Mouse (Mus musculus) retina, postnatal 7 days (tissue): ENCODE measurements around the gene Fam185a.

Source experiments
- DNase-seq: peaks from one replicate; pipeline ENCODE4 v3.0.0-alpha.2; 2012; ENCODE audit warnings: low read depth, low spot score

Gene Fam185a

GRCm38 (mm10) chr5:21426666-21427065 lies 1.9 kb downstream of the Fam185a start:
- no peak for DNase-seq

DNA sequence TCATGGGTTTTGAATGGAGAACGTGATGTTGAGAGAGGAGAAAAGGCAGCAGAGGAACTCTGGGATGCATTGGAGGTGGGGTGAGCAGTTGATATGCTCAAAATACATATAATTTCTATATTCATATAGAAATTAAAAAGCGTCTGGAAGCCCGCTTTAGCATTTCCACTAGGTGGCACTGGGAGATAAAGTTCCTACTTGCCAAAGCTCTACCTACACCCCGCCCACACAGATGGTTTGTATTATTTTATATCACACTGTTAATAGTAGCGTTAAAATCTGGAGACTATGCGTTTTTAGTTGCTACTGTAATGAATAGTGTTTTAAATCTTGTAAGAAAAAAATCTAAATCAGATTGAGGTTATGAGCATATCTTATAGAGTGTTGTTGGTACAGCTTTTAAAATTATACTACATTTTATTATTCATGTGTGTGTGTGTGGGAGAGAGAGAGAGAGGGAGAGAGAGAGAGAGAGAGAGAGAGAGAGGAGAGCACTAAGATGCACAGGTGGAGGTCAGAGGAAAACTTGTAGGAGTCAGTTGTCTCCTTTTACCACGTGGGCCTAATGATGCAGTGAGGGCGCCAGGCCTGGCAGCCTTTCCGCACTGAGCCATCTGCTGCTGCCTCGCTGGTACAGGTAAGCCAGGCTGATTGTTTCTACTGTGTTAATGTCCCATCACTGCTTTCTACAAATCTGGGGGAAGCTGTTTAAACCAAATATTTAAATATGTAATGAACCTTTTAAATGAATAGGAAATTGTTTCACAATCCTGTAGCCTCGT lies 9.6 kb downstream of the Fam185a start:
- DNase-seq: no peak

- DNase-seq: no peak
These were observed 11.8 kb downstream of the Fam185a start for GRCm38 (mm10) chr5:21436471-21436975.

DNA sequence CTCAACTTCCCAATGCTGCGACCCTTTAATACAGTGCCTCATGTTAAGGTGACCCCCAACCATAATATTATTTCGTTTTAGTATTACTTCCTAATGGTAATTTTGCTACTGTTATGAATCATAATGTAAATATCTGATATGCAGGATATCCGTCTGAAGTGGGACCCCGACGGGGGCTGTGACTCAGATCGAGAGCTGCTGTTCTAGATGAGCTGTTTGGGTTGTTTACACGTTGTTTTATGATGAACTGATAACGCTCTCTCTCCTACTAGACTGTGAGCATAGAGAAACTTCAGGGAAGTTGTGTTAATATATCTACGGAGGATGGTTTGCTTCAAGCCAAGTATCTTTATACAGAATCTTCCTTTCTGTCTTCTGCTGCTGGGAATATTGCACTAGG lies 13.7 kb downstream of the Fam185a start:
- DNase-seq: no peak

DNA sequence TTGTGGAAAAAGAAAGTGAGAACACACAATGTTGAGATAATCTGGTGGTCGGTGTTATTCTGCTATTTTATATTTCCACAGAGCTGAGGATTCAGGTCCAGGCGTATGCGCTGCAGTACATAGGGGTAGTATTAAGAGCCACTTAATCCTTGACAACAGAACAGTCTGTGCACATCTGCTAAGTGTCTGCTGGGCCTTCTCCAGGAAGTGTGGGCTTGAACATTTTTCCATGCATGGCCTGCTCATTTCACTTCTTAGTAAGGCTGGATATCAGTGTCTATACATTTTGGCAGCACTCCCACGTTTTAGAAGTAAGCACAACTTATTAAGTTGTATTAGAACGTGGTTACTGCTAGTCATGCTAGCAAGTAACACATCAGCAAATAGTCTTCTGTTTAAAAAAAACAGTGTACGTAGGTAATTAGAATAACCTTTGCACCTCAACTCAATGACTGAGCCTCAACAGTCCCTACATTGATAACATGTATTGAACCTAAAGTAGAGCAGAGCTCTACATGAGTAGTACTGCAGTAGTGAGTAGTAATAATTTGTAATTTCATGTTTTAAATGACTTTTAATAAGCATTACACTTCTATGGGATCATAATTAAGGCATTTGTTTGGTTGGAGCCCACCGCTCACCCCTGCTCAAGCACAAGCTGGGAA lies 14.8 kb downstream of the Fam185a start:
- no peak for DNase-seq

- DNase-seq: no peak
These were observed 16.2 kb downstream of the Fam185a start for GRCm38 (mm10) chr5:21440833-21441530.

- no peak for DNase-seq
These were observed 42.6 kb downstream of the Fam185a start for GRCm38 (mm10) chr5:21467387-21467786.

DNA sequence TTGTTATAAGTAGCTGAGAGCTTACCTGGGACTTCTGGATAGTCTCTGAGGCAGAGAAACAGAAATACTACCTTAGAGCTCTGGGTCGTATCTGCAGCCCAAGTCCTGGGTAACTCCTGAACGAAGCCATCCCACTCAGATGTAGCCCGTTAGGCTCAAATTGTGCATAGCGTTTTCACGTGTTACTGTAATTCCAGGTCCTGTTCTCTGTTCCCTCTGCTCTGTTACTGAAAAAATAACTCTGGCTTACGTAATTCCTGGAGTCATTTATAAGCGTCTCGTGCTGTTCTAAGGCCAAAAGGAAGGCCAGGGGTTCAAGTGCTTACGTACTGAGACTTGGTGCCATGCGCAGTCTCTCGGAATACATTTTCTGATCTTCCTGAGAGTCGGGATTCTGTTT lies 43.3 kb downstream of the Fam185a start:
- no peak for DNase-seq

GRCm38 (mm10) chr5:21478428-21478827 lies 53.7 kb downstream of the Fam185a start:
- DNase-seq: no peak

- DNase-seq: no peak
These were observed 55.0 kb downstream of the Fam185a start for GRCm38 (mm10) chr5:21479746-21480145.

GRCm38 (mm10) chr5:21481521-21481920 lies 56.8 kb downstream of the Fam185a start:
- no peak for DNase-seq

- no peak for DNase-seq
These were observed 57.9 kb downstream of the Fam185a start for GRCm38 (mm10) chr5:21482446-21483222.

DNA sequence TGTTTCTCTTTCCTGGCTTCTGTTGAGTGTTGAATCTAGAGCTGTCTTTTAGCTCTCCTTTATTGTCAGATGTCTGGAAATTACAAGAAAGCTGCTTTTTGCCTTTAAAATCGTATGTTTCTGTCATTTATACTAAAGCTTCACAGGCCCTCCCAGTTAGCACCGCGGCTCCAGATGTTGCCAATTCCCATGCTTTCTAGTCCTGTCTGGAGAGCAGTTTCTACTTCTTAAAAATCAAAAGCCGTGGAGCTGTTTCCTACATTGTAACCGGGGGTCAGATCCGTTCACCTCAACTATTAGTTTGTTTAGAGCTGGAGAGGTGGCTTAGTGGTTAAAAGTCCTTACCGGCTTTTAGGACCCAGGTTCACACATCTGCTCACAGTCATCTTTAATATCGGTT lies 58.5 kb downstream of the Fam185a start:
- DNase-seq: no peak

DNA sequence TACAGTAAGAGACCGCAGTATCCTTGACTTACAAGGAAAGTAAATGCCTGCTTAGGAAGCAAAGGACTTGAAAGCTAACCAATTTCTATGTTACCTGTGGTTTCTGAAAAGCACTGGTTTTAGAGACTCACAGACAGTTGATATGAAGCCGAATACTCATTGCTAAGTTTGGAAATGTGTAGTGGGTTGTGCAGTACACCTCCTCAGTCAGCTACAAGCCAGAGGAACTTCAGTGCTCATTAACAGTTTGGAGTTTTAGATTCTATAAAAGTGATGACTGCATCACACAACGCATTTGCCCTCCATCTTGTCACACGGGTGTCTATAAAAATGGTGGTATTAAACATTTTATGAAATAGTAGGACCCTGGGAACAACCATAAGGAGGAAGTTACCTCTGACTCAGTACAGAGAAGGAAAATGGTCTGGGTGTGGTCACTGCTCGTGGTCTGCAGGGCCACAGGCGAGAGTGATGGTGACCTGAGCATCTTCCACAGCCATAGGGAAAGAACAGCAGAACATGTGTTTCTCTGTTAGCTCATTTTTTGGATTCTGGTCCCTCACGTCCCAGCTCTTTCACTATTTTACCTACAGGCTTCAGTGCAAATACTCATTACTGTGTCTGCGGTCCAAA lies 60.6 kb downstream of the Fam185a start:
- DNase-seq: no peak

GRCm38 (mm10) chr5:21486798-21487197 lies 62.0 kb downstream of the Fam185a start:
- no peak for DNase-seq

DNA sequence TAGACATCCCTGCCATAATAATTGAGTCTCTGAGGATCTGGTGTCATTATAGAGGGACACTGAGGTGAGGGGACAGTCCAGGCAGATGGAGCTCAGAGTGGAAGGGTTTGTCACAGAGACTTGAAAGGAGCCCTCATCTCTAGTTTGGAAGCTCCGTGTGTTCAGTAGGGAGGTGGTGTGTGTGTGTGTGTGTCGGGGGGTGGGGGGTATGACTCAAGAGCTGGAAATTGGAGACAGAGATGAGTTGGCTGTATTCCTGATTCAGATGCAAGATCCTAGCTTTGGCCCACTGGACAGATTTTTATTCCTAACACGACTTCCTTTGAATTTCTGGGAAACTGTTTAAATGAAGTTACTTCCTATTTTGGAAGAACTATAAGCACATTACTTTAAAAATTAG lies 62.5 kb downstream of the Fam185a start:
- DNase-seq: no peak

DNA sequence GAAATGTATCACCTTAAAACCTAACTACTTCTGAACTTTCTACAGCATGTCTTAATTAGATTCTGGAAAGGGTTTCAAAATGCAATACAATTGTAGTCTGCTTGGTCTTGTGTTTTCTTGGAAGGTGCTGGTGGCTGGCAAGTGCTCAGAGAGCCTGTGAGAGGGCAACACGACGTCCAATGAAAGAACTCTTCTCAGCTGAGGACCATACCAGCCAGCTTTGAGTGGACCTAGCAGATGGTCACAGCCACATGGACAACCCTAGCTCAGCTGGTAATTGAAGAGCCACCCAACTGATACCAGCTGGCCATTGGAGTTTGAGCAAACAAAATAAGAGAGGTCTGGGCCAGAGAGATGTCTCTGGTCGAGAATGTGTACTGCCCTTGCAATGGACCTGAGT lies 63.0 kb downstream of the Fam185a start:
- DNase-seq: no peak

GRCm38 (mm10) chr5:21488506-21488905 lies 63.7 kb downstream of the Fam185a start:
- no peak for DNase-seq

DNA sequence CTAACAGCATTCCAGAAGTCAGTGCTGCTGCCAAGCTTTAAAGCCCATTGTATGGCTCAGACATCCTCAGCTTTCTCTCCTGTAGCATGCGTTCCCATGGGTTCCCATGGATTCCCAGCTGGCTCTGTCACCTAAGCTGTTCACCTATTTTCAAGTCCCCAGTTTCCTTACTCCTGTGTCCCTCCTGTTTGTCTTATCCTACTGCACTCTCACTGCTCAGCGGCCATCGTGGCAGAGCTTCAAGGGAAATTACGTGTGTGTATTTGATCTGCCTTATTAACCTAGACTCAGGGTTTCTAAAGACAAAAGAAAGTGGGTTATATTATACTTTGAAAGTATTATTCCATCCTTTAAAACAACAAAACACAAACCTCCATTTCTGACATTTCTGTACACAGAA lies 64.4 kb downstream of the Fam185a start:
- no peak for DNase-seq

DNA sequence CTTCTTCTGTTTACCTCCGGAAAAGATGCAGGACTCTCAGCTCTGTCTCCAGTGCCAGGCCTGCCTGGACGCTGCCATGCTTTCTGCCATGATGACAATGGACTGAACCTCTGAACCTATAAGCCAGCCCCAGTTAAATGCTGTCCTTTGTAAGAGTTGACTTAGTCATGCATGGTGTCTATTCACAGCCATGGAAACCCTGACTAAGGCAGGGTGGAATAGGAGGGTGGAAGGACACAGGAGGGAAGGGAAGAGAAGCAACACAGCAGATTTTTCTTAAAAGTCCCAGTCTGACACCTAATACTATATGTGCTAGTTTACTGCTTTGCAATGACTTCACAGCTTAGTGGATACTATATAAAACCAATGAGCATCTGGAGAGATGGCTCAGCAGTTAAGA lies 66.7 kb downstream of the Fam185a start:
- DNase-seq: no peak

DNA sequence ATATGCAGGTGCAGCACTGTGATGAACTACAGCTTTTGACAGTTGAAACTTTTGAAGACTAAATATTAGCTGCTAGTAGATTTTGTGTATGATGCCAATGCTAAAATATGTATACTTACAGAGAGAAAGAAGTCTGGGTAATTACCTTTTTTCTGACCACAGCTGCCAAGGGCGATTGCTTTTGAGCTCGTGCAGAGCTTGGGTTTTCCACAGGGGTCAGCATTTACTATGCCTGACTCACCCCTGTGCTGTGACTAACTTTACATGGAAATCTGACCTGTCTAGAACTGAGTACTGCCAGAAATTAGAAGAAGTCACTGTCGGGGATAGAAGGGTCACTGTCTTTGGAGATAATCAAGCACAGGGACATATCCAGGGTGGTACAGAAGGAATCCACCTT lies 67.5 kb downstream of the Fam185a start:
- DNase-seq: no peak
